Mouse (Mus musculus): ENCODE results near the gene Ttc22.

Gene Ttc22

DNA sequence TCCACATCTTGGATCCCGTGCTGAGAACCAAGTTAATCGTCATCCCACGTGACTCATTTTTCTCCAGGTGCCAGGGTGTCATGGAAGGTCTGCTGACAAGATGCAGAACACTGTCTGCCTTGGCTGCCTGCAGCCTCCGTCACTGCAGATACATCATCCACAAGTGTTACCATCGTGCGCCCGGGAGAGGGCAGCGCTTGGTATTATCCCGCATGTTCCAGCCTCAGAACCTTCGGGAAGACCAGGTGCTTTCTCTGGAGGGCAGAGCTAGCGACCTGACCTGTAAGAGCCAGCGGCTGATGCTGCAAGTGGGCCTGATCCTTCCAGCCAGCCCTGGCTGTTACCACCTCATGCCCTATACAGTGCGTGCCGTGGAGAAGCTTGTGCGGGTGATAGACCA is 30.8 kb downstream of the Ttc22 start:
- in situ Hi-C loops (cut with MboI; ENCODE audit: low sequenced_read_pairs), result no loop called here

GRCm38 (mm10) chr4:106655681-106656080 is 33.4 kb downstream of the Ttc22 start:
- in situ Hi-C loops (cut with MboI; ENCODE audit: low sequenced_read_pairs), result no loop called here

DNA sequence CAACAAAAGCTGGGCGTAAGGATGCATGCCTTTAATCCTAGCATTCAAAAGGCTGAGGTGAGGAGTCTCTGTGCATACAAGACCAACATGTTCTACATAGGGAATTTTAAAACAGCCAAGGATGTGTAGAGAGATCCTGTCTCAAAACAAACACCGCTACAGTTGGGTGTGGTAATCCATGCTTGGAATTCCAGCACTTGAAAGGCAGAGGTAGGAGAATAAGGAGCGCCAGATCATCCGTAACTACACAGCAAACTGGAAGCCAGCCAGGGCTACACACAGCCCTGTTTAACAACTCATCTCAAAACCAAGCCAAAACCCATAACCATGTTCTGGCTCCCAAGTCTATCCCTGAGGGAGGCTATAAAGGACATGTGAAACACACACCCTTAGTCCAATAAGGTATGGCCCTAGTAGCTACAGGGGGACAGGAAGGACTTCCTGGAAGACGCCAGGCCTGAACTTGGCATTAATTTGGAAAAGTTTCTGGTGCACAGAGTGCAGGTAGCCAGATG is 41.8 kb downstream of the Ttc22 start:
- in situ Hi-C loops (cut with MboI; ENCODE audit: low sequenced_read_pairs), result no loop called here

DNA sequence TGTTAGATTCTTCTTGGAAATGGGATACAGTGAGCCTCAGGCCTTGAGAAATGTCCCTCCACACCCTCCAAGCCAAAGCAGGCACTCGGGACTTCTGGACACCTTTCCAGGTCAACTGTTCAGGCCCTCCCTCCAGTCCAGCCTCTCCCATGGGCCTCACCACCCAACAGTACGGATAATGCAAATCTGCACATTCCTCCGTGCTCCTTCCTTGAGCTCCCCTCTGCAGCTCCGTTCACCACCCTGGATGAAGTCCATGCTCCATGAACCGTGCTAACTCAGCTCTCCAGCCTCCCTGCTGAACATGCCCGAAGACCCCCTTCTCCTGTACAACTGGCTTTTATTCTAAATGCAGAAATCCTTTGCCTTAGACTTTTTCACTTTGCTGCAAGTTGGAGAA is 42.5 kb downstream of the Ttc22 start:
- in situ Hi-C loops (cut with MboI; ENCODE audit: low sequenced_read_pairs), result no loop called here

GRCm38 (mm10) chr4:106665269-106665668 is 43.0 kb downstream of the Ttc22 start:
- in situ Hi-C loops (cut with MboI; ENCODE audit: low sequenced_read_pairs), result no loop called here

DNA sequence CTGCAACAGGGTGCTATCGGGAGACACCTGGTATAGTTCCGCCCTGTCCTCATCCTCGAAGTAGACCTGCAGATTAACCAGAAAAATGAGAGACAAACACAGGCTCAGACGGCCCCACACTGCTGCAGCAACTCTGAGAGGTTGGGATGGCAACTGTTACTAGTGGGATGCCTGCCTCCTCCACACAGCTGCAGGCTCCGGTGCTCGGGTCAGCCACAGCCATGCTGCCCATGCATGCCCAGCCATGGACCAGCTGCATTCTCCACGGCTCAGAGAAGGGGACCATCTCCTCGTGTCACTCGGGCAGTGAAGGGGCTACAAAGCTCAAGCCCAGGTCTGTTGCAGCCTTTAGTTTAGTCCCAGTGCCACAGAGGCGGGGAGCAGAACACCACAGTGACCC is 43.4 kb downstream of the Ttc22 start:
- in situ Hi-C loops (cut with MboI; ENCODE audit: low sequenced_read_pairs), result no loop called here

- in situ Hi-C loops (cut with MboI; ENCODE audit: low sequenced_read_pairs), result no loop called here
These were observed 44.3 kb downstream of the Ttc22 start for GRCm38 (mm10) chr4:106666546-106666945.

- in situ Hi-C loops (cut with MboI; ENCODE audit: low sequenced_read_pairs), result no loop called here
These were observed 54.5 kb downstream of the Ttc22 start for GRCm38 (mm10) chr4:106676749-106677148.

GRCm38 (mm10) chr4:106678442-106679118 is 56.3 kb downstream of the Ttc22 start, which contains the start of gene Ttc4:
Ttc4 (minus strand) TSS chr4:106678944.
- in situ Hi-C loops (cut with MboI; ENCODE audit: low sequenced_read_pairs), result no loop called here

DNA sequence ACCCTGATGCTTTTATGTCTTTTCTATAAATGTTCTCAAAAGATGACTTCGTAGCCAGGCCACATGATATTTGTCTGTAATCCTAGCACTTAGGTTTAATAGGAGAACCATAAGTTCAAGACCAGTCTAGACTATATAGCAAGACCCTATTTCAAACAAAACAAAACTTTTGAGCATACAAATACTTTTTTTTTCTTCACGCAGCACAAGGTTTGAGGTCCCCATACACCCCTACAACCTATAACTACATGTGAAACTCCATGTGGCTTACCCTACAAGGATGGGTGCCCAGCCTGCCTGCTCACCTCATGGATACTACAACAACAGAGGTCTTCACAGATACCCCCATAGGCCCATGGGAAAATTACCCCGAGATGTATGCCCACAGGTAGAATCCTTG is 56.9 kb downstream of the Ttc22 start:
- in situ Hi-C loops (cut with MboI; ENCODE audit: low sequenced_read_pairs), result no loop called here

GRCm38 (mm10) chr4:106680955-106681354 is 58.7 kb downstream of the Ttc22 start:
- in situ Hi-C loops (cut with MboI; ENCODE audit: low sequenced_read_pairs), result no loop called here

GRCm38 (mm10) chr4:106688636-106689296 is 66.5 kb downstream of the Ttc22 start:
- in situ Hi-C loops (cut with MboI; ENCODE audit: low sequenced_read_pairs), result no loop called here

Measured in CH12F3 (cell line).